Mouse (Mus musculus): ENCODE data around the gene Trim38. TPM values are rescaled to one million over a fixed set of nuclear protein-coding genes. Genes with fewer than 3 reads are reported as not detected.
"Not testable (repeated sequence)": the region's sequence is repeated elsewhere in the genome, so short reads cannot be mapped to it uniquely, and the experiment has no call there.

The Trim38 gene
- polyA plus RNA-seq, 1 experiment, result not detected

DNA sequence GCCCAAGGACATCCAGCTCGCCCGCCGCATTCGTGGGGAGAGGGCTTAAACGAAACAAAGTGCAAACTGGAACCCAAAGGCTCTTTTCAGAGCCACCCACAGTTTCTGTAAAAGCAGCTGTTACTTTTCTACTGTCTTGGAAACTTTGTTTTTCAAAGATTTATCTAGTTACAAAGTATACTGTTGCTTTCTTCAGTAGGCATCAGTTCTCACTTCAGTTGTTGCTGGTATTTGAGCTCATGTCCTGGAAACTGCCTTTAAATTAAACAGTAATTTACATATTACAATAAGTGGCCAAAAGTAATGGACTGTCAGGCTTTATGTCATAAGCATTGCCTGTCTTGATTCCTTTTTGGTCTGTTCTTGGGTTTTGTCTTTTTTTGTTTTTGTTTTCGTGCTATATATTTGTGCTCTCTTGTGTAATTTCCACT, 17.0 kb upstream of the Trim38 start:
- Histone ChIP-seq H3K4me1 (ENCODE audit: control insufficient read depth, insufficient read depth, insufficient read length, low read length) (peaks cover 2% of the 10 kb centered on the region; the same call in 1 of the 2 replicates), H3K27ac (replicated peaks; ENCODE audit: low read depth, low read length) (no peak overlapping the region), H3K4me3 (ENCODE audit: insufficient read depth, low read depth, low read length) (no peak overlapping the region)

DNA sequence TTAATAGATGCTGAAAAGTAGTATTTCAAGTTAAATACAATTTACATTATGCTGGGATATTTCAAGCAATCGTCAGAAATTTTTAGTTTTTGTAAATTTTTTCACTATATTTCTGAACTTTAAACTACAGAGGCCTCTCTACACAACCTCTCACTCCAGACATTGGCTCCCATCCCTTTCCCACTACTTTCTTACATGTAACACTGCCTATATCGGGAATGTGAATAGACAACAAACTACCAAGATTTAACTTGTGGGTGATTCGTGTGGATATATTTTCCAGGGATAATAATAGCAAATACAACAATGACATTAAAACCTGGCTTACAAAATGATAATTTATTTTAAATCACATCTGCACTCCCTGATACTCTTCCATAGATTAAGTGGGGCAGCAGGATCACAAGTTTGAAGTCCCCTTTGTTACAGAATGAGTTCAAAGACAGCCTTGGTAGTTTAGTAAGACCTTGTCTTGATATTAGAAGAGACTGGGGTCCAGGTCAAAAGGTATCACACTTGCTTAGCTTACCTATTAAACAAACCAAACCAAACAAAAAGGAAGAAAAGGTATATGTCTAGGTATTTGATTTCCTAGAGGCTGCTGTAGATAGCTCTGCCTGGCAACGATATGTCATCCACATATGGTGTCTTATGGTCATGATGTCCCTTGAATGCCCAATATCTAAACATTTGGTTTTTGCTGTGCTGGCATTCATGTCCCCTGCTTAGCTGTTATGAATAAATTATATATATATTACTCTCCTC, 16.2 kb upstream of the Trim38 start:
- H3K27ac ChIP-seq (replicated peaks; ENCODE audit: low read depth, low read length), result no peak overlapping the region
- H3K4me3 ChIP-seq (ENCODE audit: insufficient read depth, low read depth, low read length), result no peak overlapping the region
- H3K4me1 ChIP-seq (ENCODE audit: control insufficient read depth, insufficient read depth, insufficient read length, low read length), result peaks cover 2% of the 10 kb centered on the region; the same call in 1 of the 2 replicates

DNA sequence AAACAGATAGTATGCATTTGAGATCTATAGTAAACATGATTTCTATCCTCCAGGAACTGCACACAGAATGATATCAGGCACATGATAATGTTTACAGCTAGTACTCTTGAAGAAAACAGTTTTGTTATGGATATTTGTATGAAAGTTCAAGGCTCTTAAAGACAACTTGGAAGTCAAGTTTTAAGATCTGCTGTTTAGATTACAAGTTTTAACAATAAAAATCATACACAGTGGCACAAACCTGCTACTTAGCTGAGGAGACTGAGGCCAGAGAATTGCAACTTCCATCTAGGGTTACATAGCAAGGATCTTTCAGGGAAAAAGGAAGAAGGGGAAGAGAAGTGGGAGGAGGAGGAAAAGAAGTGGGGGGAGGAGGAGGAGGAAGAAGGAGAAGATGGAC, 14.7 kb upstream of the Trim38 start:
- H3K27ac ChIP-seq (replicated peaks; ENCODE audit: low read depth, low read length), result no peak overlapping the region
- H3K4me1 ChIP-seq (ENCODE audit: control insufficient read depth, insufficient read depth, insufficient read length, low read length), result peaks cover 2% of the 10 kb centered on the region; the same call in 1 of the 2 replicates
- H3K4me3 ChIP-seq (ENCODE audit: insufficient read depth, low read depth, low read length), result no peak overlapping the region

DNA sequence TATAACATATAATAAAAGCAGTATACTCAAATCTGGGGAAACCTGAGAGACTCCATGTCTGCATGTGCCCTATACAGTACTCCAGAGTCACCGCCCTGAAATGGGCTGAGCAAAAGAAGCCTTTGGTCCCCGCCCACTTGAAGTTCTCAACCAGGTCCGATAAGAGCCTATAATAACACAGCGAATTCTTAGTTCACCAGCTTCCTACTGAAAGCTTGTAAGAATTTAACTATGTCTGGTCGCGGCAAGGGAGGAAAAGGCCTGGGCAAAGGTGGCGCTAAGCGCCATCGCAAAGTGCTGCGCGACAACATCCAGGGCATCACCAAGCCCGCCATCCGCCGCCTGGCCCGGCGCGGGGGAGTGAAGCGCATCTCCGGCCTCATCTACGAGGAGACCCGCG, 12.9 kb upstream of the Trim38 start, which contains the start of gene Hist1h4b:
Hist1h4b (plus strand) TSS at position 224 of the 400 bp plus-strand sequence.
- no peak within 1 kb of the TSS for H3K27ac ChIP-seq (replicated peaks; ENCODE audit: low read depth, low read length)
- peak within 1 kb of the TSS; percentile 57 for H3K4me3 ChIP-seq (ENCODE audit: insufficient read depth, low read depth, low read length)
- no peaks in the 10 kb centered on the region for H3K4me1 ChIP-seq (ENCODE audit: control insufficient read depth, insufficient read depth, insufficient read length, low read length)

DNA sequence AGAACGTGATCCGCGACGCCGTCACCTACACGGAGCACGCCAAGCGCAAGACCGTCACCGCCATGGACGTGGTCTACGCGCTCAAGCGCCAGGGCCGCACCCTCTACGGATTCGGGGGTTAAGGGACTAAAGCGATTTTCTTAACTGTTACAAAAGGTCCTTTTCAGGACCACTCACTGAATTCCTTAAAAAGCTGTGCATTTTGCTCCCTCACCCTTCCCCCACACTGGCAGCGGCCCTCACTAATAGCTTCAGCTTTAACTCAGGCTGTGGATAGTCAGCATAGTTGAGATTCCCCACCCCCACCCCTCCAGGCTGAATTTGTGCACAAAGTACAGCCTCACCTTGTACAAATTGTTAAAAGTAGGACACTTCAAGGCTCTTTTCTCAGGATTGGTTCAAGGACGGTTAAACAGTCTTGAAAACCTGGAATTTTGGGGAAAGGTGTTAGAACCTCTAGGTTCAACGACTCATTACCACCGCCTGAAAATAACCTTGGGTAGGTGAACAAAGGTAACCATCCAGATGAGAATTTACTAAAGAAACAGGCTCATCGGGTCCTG, 12.4 kb upstream of the Trim38 start:
- H3K4me3 ChIP-seq (ENCODE audit: insufficient read depth, low read depth, low read length), result peak overlapping the region; percentile 57

GRCm38 (mm10) chr13:23757921-23758320, 11.8 kb upstream of the Trim38 start:
- Histone ChIP-seq H3K4me1 (ENCODE audit: control insufficient read depth, insufficient read depth, insufficient read length, low read length) (no peaks in the 10 kb centered on the region), H3K27ac (replicated peaks; ENCODE audit: low read depth, low read length) (no peak overlapping the region), H3K4me3 (ENCODE audit: insufficient read depth, low read depth, low read length) (no peak overlapping the region)

More for the DNA sequence above, 12.4 kb upstream of the Trim38 start:
- Histone ChIP-seq H3K27ac (replicated peaks; ENCODE audit: low read depth, low read length) (no peak overlapping the region), H3K4me1 (ENCODE audit: control insufficient read depth, insufficient read depth, insufficient read length, low read length) (no peaks in the 10 kb centered on the region)

DNA sequence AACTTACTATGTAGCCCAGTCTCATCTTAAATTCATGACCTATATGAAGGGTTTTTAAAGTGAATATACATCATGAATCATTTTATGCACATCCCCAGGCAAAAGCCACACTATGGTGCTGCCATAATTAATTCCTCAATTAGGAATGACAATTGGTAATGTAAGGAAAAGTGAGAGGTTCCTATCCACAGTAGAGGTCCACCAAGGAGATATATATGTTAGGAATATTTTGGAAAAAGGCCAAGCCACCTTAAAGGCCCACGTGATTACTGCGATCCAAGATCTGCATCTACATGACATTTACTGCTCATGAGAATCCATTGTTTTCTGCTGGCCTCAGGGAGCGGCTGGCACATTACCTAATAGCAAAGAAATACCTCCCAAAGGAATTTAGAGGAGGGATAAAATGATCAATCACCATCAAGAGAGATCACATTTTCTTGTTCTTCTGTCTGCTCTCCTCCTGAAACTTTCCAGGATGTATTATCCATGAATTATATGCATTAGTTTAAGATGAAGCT, 10.4 kb upstream of the Trim38 start:
- Histone ChIP-seq H3K27ac (replicated peaks; ENCODE audit: low read depth, low read length) (no peak overlapping the region), H3K4me1 (ENCODE audit: control insufficient read depth, insufficient read depth, insufficient read length, low read length) (no peaks in the 10 kb centered on the region), H3K4me3 (ENCODE audit: insufficient read depth, low read depth, low read length) (no peak overlapping the region)

DNA sequence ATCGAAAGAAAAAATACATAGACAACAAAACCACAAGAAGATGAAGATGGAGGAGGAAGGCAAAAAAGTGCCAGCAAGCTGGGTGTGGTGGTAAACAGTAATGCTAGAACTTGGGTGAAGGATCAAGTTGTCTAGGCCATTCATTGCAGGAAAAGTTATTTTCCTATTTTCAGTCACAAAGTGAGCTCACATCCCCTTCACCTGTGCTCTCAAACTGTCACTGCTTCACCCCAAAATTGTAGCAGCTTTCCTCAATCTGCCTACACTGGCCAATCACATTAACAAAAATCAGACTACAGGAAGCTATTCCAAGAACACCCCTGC, 9.8 kb upstream of the Trim38 start:
- Histone ChIP-seq H3K4me3 (ENCODE audit: insufficient read depth, low read depth, low read length) (no peak overlapping the region), H3K4me1 (ENCODE audit: control insufficient read depth, insufficient read depth, insufficient read length, low read length) (no peaks in the 10 kb centered on the region), H3K27ac (replicated peaks; ENCODE audit: low read depth, low read length) (no peak overlapping the region)

DNA sequence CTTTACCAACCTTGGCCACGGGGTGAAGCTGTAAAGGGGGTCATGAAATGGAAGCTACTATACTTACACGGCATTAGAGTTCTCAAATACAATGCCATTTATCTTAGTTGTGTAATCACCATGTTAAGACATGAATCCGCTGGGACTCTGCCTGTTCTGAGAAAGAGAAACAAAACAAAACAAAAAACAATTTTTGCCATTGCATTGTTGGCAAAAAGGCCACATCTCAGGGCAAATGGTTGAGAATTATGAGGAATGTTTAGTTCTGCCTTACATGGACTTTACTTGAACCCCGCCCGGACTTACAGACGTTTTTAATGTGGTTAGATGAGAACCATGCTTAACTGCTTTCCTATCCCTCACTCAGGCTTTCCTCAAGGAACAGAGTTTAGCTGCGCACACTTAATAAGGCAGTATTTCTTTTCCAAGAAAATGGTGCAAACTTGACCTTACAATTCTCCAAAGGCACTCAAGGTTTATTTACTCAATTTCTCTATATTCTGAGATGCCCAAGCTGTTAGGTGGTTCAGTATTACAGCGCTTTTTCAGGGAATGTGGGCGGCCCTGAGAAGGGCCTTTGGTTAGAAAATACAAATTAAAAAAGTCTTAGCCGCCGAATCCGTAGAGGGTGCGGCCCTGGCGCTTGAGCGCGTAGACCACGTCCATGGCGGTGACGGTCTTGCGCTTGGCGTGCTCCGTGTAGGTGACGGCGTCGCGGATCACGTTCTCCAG, 9.3 kb upstream of the Trim38 start:
- Histone ChIP-seq H3K4me1 (ENCODE audit: control insufficient read depth, insufficient read depth, insufficient read length, low read length) (no peaks in the 10 kb centered on the region), H3K4me3 (ENCODE audit: insufficient read depth, low read depth, low read length) (peak overlapping the region; percentile 61), H3K27ac (replicated peaks; ENCODE audit: low read depth, low read length) (no peak overlapping the region)

GRCm38 (mm10) chr13:23760972-23761864, 8.5 kb upstream of the Trim38 start, which contains the start of gene Hist1h4a:
Gene Hist1h4a (minus strand): TSS chr13:23761230.
- H3K4me1 ChIP-seq (ENCODE audit: control insufficient read depth, insufficient read depth, insufficient read length, low read length), result no peaks in the 10 kb centered on the region

DNA sequence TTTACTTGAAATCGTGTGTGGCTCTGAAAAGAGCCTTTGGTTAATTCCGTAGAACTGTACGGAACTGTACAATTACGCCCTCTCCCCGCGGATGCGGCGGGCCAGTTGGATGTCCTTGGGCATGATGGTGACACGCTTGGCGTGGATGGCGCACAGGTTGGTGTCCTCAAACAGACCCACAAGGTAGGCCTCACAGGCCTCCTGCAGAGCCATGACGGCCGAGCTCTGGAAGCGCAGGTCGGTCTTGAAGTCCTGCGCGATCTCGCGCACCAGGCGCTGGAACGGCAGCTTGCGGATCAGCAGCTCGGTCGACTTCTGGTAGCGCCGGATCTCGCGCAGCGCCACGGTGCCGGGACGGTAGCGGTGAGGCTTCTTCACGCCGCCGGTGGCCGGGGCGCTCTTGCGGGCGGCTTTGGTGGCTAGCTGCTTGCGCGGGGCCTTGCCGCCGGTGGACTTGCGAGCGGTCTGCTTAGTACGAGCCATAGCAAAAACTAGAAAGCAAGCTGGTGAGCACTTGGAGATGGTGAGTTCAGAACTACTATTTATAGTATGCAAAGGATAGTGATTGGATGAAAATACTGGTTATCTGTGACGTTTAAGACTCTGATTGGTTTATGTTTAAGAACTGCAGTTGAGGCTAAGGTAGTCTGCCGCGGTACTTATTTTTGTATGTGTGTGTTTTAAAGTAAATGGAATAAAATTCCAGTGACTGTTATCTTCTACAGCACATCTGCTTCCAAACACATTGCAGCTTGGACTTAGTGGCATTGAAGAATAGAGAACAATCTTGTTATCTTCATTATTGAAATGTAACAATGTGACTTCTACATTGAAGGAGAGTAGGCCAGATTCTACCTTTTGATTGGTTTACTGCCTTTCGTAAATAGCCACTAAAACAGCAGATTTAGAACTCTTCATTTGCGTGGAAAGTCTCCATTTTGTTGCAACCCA, 7.6 kb upstream of the Trim38 start, which contains the start of gene Hist1h3a:
Hist1h3a (minus strand) TSS at position 516 of the 951 bp plus-strand sequence.
- H3K4me3 ChIP-seq (ENCODE audit: insufficient read depth, low read depth, low read length), result peak within 1 kb of the TSS; percentile 52
- not testable (repeated sequence) for H3K4me1 ChIP-seq (ENCODE audit: control insufficient read depth, insufficient read depth, insufficient read length, low read length)
- peak within 1 kb of the TSS; percentile 20; the same call in 1 of the 2 replicates for H3K27ac ChIP-seq (replicated peaks; ENCODE audit: low read depth, low read length)

More at GRCm38 (mm10) chr13:23760972-23761864, 8.5 kb upstream of the Trim38 start, which contains the start of gene Hist1h4a:
- Histone ChIP-seq H3K27ac (replicated peaks; ENCODE audit: low read depth, low read length) (peak within 1 kb of the TSS; percentile 20; the same call in 1 of the 2 replicates), H3K4me3 (ENCODE audit: insufficient read depth, low read depth, low read length) (peak within 1 kb of the TSS; percentile 61)

GRCm38 (mm10) chr13:23763242-23763585, 6.5 kb upstream of the Trim38 start:
- H3K4me1 ChIP-seq (ENCODE audit: control insufficient read depth, insufficient read depth, insufficient read length, low read length), result no peaks in the 10 kb centered on the region
- no peak overlapping the region for H3K27ac ChIP-seq (replicated peaks; ENCODE audit: low read depth, low read length)
- H3K4me3 ChIP-seq (ENCODE audit: insufficient read depth, low read depth, low read length), result peak overlapping the region; percentile 11

GRCm38 (mm10) chr13:23763586-23764323, 6.0 kb upstream of the Trim38 start, which contains the start of gene Hist1h1a:
Gene Hist1h1a (plus strand): TSS chr13:23763666.
- Histone ChIP-seq H3K27ac (replicated peaks; ENCODE audit: low read depth, low read length) (no peak within 1 kb of the TSS), H3K4me1 (ENCODE audit: control insufficient read depth, insufficient read depth, insufficient read length, low read length) (no peaks in the 10 kb centered on the region), H3K4me3 (ENCODE audit: insufficient read depth, low read depth, low read length) (peak within 1 kb of the TSS; percentile 66)

Measured in brown adipose tissue, adult 24 weeks (tissue).